Mouse (Mus musculus) testis, adult 2 months (tissue): ENCODE results near the gene Bank1. TPM values are rescaled to one million over a fixed set of nuclear protein-coding genes. Genes with fewer than 3 reads are reported as not detected.

Experiments used
- H3K27ac ChIP-seq: fragments of 200-500 bp; 2 replicates; pipeline ENCODE4 v1.5.1; 2012; ENCODE audit warnings: low read depth, low read length; ENCODE audit not compliant: control insufficient read depth, insufficient read depth
- H3K27me3 ChIP-seq: fragments of 200-500 bp; 2 replicates; pipeline ENCODE4 v1.6.1; 2012; ENCODE audit warnings: mild to moderate bottlenecking, low read length, moderate library complexity; ENCODE audit not compliant: control insufficient read depth, insufficient read depth
- H3K36me3 ChIP-seq: fragments of 200-500 bp; 2 replicates; pipeline ENCODE4 v1.6.1; 2012; ENCODE audit warnings: mild to moderate bottlenecking, low read length; ENCODE audit not compliant: control insufficient read depth, insufficient read depth
- H3K4me1 ChIP-seq: fragments of 200-500 bp; 2 replicates; pipeline ENCODE4 v1.6.1; 2012; ENCODE audit warnings: low read length; ENCODE audit not compliant: control insufficient read depth, insufficient read depth
- H3K4me3 ChIP-seq: fragments of 200-500 bp; 2 replicates; pipeline ENCODE4 v1.5.1; 2012; ENCODE audit warnings: low read depth, mild to moderate bottlenecking, low read length, moderate library complexity, mixed read lengths; ENCODE audit not compliant: control insufficient read depth
- CTCF ChIP-seq: fragments of 200-500 bp; IDR thresholded peaks from 2 replicates; pipeline ENCODE4 v1.5.1; 2012; ENCODE audit warnings: low read depth, mild to moderate bottlenecking, inconsistent platforms, low read length, moderate library complexity; ENCODE audit not compliant: control insufficient read depth, insufficient read depth, insufficient replicate concordance
- POLR2A ChIP-seq: fragments of 200-500 bp; IDR thresholded peaks from 2 replicates; pipeline ENCODE4 v1.6.1; 2012; ENCODE audit warnings: low read depth, mild to moderate bottlenecking, inconsistent platforms, low read length, moderate library complexity; ENCODE audit not compliant: control insufficient read depth
- polyA plus RNA-seq: library from polyadenylated mRNA; depleted of rRNA; stranded (reverse); fragments of >200 nt; gene quantifications from 2 replicates; pipeline ENCODE4 v1.2.3, GENCODE M21; 2012

Bank1 gene
- polyA plus RNA-seq, 1 experiment, result 0.11 TPM

- no peak overlapping the region for H3K27ac ChIP-seq
- H3K4me1 ChIP-seq, result no peaks in the 10 kb centered on the region
- TF ChIP-seq CTCF (no peak), POLR2A (no peak)
- no peaks in the 10 kb centered on the region for H3K27me3 ChIP-seq
- H3K36me3 ChIP-seq, result no peaks in the 10 kb centered on the region
- no peak overlapping the region for H3K4me3 ChIP-seq
These were observed 136.1 kb downstream of the Bank1 start for GRCm38 (mm10) chr3:136189661-136190228.

GRCm38 (mm10) chr3:136186548-136187113, 139.2 kb downstream of the Bank1 start:
- Histone ChIP-seq H3K27ac (no peak overlapping the region), H3K36me3 (no peaks in the 10 kb centered on the region)

GRCm38 (mm10) chr3:136171631-136172030, 154.2 kb downstream of the Bank1 start:
- Histone ChIP-seq H3K27ac (no peak overlapping the region), H3K27me3 (no peaks in the 10 kb centered on the region), H3K4me1 (no peaks in the 10 kb centered on the region), H3K4me3 (no peak overlapping the region), H3K36me3 (no peaks in the 10 kb centered on the region)
- TF ChIP-seq POLR2A (no peak), CTCF (no peak)

More at GRCm38 (mm10) chr3:136186548-136187113, 139.2 kb downstream of the Bank1 start:
- Histone ChIP-seq H3K4me1 (no peaks in the 10 kb centered on the region), H3K4me3 (no peak overlapping the region), H3K27me3 (no peaks in the 10 kb centered on the region)
- TF ChIP-seq CTCF, result no peak
- TF ChIP-seq POLR2A, result no peak

GRCm38 (mm10) chr3:136168071-136168470, 157.8 kb downstream of the Bank1 start:
- Histone ChIP-seq H3K27me3 (no peaks in the 10 kb centered on the region), H3K4me3 (no peak overlapping the region), H3K27ac (no peak overlapping the region), H3K4me1 (no peaks in the 10 kb centered on the region), H3K36me3 (no peaks in the 10 kb centered on the region)
- TF ChIP-seq POLR2A, result no peak
- TF ChIP-seq CTCF, result no peak

- TF ChIP-seq CTCF, result no peak
- TF ChIP-seq POLR2A, result no peak
- no peaks in the 10 kb centered on the region for H3K27me3 ChIP-seq
- H3K4me1 ChIP-seq, result no peaks in the 10 kb centered on the region
- H3K36me3 ChIP-seq, result no peaks in the 10 kb centered on the region
- no peak overlapping the region for H3K27ac ChIP-seq
- H3K4me3 ChIP-seq, result no peak overlapping the region
These were observed 159.2 kb downstream of the Bank1 start for GRCm38 (mm10) chr3:136166671-136167070.

GRCm38 (mm10) chr3:136166033-136166361, 159.9 kb downstream of the Bank1 start:
- no peak for TF ChIP-seq POLR2A
- no peak for TF ChIP-seq CTCF
- no peaks in the 10 kb centered on the region for H3K27me3 ChIP-seq
- no peaks in the 10 kb centered on the region for H3K4me1 ChIP-seq
- H3K4me3 ChIP-seq, result no peak overlapping the region
- H3K36me3 ChIP-seq, result no peaks in the 10 kb centered on the region
- no peak overlapping the region for H3K27ac ChIP-seq

GRCm38 (mm10) chr3:136165167-136166032, 160.5 kb downstream of the Bank1 start:
- H3K36me3 ChIP-seq, result no peaks in the 10 kb centered on the region
- no peak overlapping the region for H3K4me3 ChIP-seq
- no peaks in the 10 kb centered on the region for H3K27me3 ChIP-seq
- TF ChIP-seq CTCF, result no peak
- TF ChIP-seq POLR2A, result no peak
- no peaks in the 10 kb centered on the region for H3K4me1 ChIP-seq
- no peak overlapping the region for H3K27ac ChIP-seq
